Mouse (Mus musculus) intestine, postnatal 0 days (tissue): ENCODE measurements around the gene Tcf19. TPM values are rescaled to one million over a fixed set of nuclear protein-coding genes. Genes with fewer than 3 reads are reported as not detected.
"Not testable (repeated sequence)": the region's sequence is repeated elsewhere in the genome, so short reads cannot be mapped to it uniquely, and the experiment has no call there.

Source experiments
- ATAC-seq: fragments of 200-750 bp; cut with Nextera tagmentation; 2 replicates; pipeline ENCODE4 v1.8.0; 2017; ENCODE audit warnings: mild to moderate bottlenecking, moderate TSS enrichment, moderate library complexity
- H3K27ac ChIP-seq: fragments of 300-500 bp; sonication (generic); 2 replicates; pipeline ENCODE4 v1.5.1; 2014; ENCODE audit warnings: mild to moderate bottlenecking, low read depth, low read length, moderate library complexity
- H3K27me3 ChIP-seq: fragments of 300-500 bp; sonication (generic); replicated peaks from 2 replicates; pipeline ENCODE4 v1.6.1; 2014; ENCODE audit warnings: low read length, mixed read lengths; ENCODE audit not compliant: control insufficient read depth, insufficient read depth
- H3K36me3 ChIP-seq: fragments of 300-500 bp; sonication (generic); 2 replicates; pipeline ENCODE4 v1.6.1; 2014; ENCODE audit warnings: mild to moderate bottlenecking, moderate library complexity; ENCODE audit not compliant: control insufficient read depth, insufficient read depth
- H3K4me1 ChIP-seq: fragments of 300-500 bp; sonication (generic); replicated peaks from 2 replicates; pipeline ENCODE4 v1.6.1; 2014; ENCODE audit warnings: antibody characterized with exemption, low read length, mixed read lengths; ENCODE audit not compliant: control insufficient read depth, insufficient read depth
- H3K4me2 ChIP-seq: fragments of 300-500 bp; sonication (generic); replicated peaks from 2 replicates; pipeline ENCODE4 v1.6.1; 2014; ENCODE audit warnings: low read depth, mild to moderate bottlenecking, moderate library complexity
- H3K4me3 ChIP-seq: fragments of 300-500 bp; sonication (generic); 2 replicates; pipeline ENCODE4 v1.5.1; 2014; ENCODE audit warnings: low read depth, low read length
- H3K9ac ChIP-seq: fragments of 300-500 bp; sonication (generic); 2 replicates; pipeline ENCODE4 v1.6.1; 2014; ENCODE audit warnings: mild to moderate bottlenecking, low read depth, low read length
- H3K9me3 ChIP-seq: fragments of 300-500 bp; sonication (generic); 2 replicates; pipeline ENCODE4 v1.6.1; 2016; ENCODE audit warnings: mixed run types; ENCODE audit not compliant: control insufficient read depth
- CTCF ChIP-seq: sonication (generic); IDR thresholded peaks from 2 replicates; pipeline ENCODE4 v1.5.1; 2016; ENCODE audit warnings: low read depth, mild to moderate bottlenecking, control low read depth, antibody characterized with exemption, moderate library complexity
- WGBS: fragments of 180-500 bp; shearing (Covaris S2); extraction: QIAGEN DNeasy Blood & Tissue Kit; methylation state at CpG from one replicate; pipeline ENCODE4 v1.1.7; 2014; 5-methylcytosine and 5-hydroxymethylcytosine counted together
- polyA plus RNA-seq: library from polyadenylated mRNA; unstranded; fragments of >200 nt; fragmentation: Nextera tagmentation; extraction: Ambion mirVana; gene quantifications from 2 replicates; pipeline ENCODE4 v1.2.1, GENCODE M21; 2015

Gene Tcf19
- polyA plus RNA-seq, 1 experiment from 2014 or later: 24.2 TPM

GRCm38 (mm10) chr17:35484066-35484465 lies 32.6 kb downstream of the Tcf19 start:
- H3K9ac ChIP-seq: no peak overlapping the region
- no peak overlapping the region for H3K4me3 ChIP-seq
- H3K9me3 ChIP-seq: no peaks in the 10 kb centered on the region
- H3K36me3 ChIP-seq: no peaks in the 10 kb centered on the region
- TF ChIP-seq CTCF: peak; percentile 90
- no peak overlapping the region for H3K27ac ChIP-seq
- under 1% methylated on average over 9 of the region's 9 CpGs for WGBS
- ATAC-seq: no peak
- no peak overlapping the region for H3K4me2 ChIP-seq
- no peaks in the 10 kb centered on the region for H3K4me1 ChIP-seq
- no peaks in the 10 kb centered on the region for H3K27me3 ChIP-seq

- Histone ChIP-seq H3K4me3 (peak within 1 kb of the TSS; percentile 55), H3K4me2 (peak within 1 kb of the TSS; percentile 94), H3K36me3 (no peaks in the 10 kb centered on the region), H3K4me1 (no peaks in the 10 kb centered on the region), H3K9ac (peak within 1 kb of the TSS; percentile 27; the same call in 1 of the 2 replicates), H3K9me3 (no peaks in the 10 kb centered on the region), H3K27ac (no peak within 1 kb of the TSS; the same call in 1 of the 2 replicates), H3K27me3 (peaks cover 13% of the 10 kb centered on the region)
- TF ChIP-seq CTCF: no peak
- peak; percentile 43 for ATAC-seq
- WGBS: 2% methylated on average over 70 of the region's 80 CpGs
These were observed 46.5 kb downstream of the Tcf19 start, which contains the start of gene H2-Q10 for GRCm38 (mm10) chr17:35469842-35470751. Gene H2-Q10 (plus strand): TSS chr17:35470089.

- 60% methylated on average over 3 of the region's 3 CpGs for WGBS
- not testable (repeated sequence) for H3K4me3 ChIP-seq, H3K4me1 ChIP-seq, H3K27ac ChIP-seq, H3K4me2 ChIP-seq, H3K9me3 ChIP-seq, H3K9ac ChIP-seq, H3K36me3 ChIP-seq, ATAC-seq
- H3K27me3 ChIP-seq: peaks cover 13% of the 10 kb centered on the region
These were observed 47.7 kb downstream of the Tcf19 start for GRCm38 (mm10) chr17:35468936-35469335.

- not testable (repeated sequence) for H3K27ac ChIP-seq, H3K9ac ChIP-seq, H3K4me3 ChIP-seq, H3K4me1 ChIP-seq, H3K9me3 ChIP-seq, H3K4me2 ChIP-seq, H3K36me3 ChIP-seq, ATAC-seq
- WGBS: 19% methylated on average over 8 of the region's 8 CpGs
- peaks cover 10% of the 10 kb centered on the region for H3K27me3 ChIP-seq
- TF ChIP-seq CTCF: peak; percentile 83
These were observed 51.0 kb downstream of the Tcf19 start for GRCm38 (mm10) chr17:35465651-35466050.

Other genes with a start within 250 kb of the Tcf19 start
- 56.2 and 60.6 TPM in 2 replicates for gene H2-Q1, start 196.4 kb downstream of the Tcf19 start, polyA plus RNA-seq
- gene H2-Q2, start 174.6 kb downstream of the Tcf19 start, polyA plus RNA-seq: 693 and 712 TPM in 2 replicates
- 11.9 and 14.0 TPM in 2 replicates for gene H2-Q4, start 137.2 kb downstream of the Tcf19 start, polyA plus RNA-seq
- gene H2-Q6, start 92.0 kb downstream of the Tcf19 start, polyA plus RNA-seq: 2.7 and 2.8 TPM in 2 replicates
- 2.7 and 3.6 TPM in 2 replicates for gene H2-Q7, start 77.7 kb downstream of the Tcf19 start, polyA plus RNA-seq
- gene H2-Q10, start 46.7 kb downstream of the Tcf19 start, polyA plus RNA-seq: 102 and 110 TPM in 2 replicates
- not detected in 2 replicates for gene Pou5f1, start 10.8 kb downstream of the Tcf19 start, polyA plus RNA-seq
- 4.8 and 5.0 TPM in 2 replicates for gene Cchcr1, start 276 bp upstream of the Tcf19 start, polyA plus RNA-seq
- gene Psors1c2, start 16.4 kb upstream of the Tcf19 start, polyA plus RNA-seq: not detected in 2 replicates
- 0.22 and 0.40 TPM in 2 replicates for gene Cdsn, start 35.3 kb upstream of the Tcf19 start, polyA plus RNA-seq
- not detected in 2 replicates for gene 2300002M23Rik, start 50.6 kb upstream of the Tcf19 start, polyA plus RNA-seq
- 0.99 and 1.0 TPM in 2 replicates for gene Sfta2, start 84.7 kb upstream of the Tcf19 start, polyA plus RNA-seq
- gene Gm9573, start 109.8 kb upstream of the Tcf19 start, polyA plus RNA-seq: not detected in 2 replicates
- 2.8 and 16.7 TPM in 2 replicates for gene Mucl3, start 126.9 kb upstream of the Tcf19 start, polyA plus RNA-seq
- 6.0 and 6.3 TPM in 2 replicates for gene Vars2, start 150.8 kb upstream of the Tcf19 start, polyA plus RNA-seq
- gene Gtf2h4, start 156.9 kb upstream of the Tcf19 start, polyA plus RNA-seq: 16.9 and 18.1 TPM in 2 replicates
- gene Ddr1, start 187.8 kb upstream of the Tcf19 start, polyA plus RNA-seq: 27.8 and 30.0 TPM in 2 replicates